Mouse (Mus musculus): ENCODE measurements around the gene Zfp597. TPM values are rescaled to one million over a fixed set of nuclear protein-coding genes. Genes with fewer than 3 reads are reported as not detected.
A peak's percentile ranks its signal among the peaks of the same experiment; 100 is the strongest.

Gene Zfp597
- 2.5 and 3.0 TPM in 2 replicates for polyA plus RNA-seq (2012; rRNA removed)

DNA sequence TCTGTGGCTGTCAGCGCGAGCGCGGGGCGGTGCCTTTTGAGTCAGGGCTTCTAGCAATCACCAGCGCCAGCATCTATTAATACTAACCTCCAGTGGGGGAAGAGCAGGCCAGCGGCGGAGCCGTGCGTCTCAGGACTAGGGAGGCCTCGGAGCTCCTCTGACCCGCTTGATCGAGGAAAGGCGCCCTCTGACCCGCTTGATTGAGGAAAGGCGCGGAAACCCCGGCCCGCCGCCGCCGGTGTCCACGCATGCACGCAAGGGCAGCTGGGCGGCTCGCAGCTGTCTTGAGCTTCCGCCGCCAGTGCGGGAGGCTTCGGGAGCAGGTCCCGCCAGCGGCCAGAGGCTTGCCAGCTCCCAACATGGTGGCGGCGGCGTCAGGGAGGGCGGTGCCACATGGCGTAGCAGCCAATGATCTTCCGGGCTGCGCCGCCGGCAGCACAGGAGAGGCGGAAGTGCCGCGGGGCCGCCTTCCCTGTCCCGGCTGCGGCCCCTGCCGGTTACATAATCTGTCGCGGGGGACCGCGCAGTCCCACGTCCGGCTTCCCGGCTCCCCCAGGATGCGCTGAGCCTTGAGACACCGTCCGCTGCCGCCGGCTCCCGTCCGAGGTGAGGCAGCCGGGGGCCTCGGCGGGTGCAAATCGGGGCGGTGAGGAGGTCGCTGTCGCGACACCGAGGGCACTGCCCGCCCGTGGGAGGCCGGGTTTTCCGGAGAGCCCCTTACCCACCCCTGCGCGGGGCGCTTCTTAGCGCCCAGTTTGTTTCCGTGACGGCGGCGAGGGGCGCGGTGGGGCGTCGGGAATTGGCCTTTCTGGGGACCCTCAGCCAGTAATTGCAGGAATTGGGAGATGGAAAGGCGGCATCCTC, at the start of gene Zfp597, which contains the start of gene Gm20695:
Gene Zfp597 (minus strand): TSS at position 361 of the 864 bp plus-strand sequence.
Gene Gm20695 (plus strand): TSS at position 448 of the 864 bp plus-strand sequence.
- no peak for DNase-seq (ENCODE audit: low read depth)

DNA sequence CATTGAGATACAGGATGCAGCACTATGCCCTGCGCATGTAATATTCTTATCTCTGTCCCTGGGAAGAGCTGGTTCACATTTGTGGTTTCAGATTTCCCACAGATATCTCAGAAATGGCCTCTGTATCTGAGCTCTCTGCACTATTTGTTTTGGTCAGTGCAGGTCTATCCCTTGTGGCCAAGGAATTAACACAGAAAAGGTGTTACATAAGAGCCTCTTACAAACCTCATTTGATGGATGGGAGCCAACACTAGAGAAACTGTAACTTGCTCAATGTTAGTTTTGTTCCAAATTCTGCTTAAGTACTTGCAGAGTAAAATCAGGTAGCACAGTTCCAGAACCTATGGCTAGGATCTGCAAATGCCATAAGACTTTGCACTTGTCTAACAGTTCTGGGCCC, 49.7 kb upstream of the Zfp597 start:
- DNase-seq (ENCODE audit: low read depth): peak; percentile 62

DNA sequence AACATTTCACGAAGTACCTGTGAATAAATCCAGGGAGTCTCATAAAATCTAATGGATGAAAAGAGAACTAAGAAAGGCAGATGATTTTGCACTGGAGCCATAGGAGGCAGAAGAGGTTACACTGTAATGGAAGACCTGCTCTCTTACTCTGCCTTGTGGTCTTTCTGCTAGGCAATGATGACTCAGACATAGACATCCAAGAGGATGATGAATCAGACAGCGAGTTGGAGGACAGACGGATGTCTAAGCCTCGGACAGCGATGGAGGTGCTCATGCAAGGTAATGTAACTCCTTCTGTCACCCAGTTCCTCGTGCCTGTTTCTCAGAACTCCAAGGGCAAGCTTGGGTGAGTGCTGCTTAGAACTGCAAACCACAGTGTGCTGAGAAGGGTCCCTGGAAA, 49.2 kb upstream of the Zfp597 start:
- DNase-seq (ENCODE audit: low read depth): no peak

DNA sequence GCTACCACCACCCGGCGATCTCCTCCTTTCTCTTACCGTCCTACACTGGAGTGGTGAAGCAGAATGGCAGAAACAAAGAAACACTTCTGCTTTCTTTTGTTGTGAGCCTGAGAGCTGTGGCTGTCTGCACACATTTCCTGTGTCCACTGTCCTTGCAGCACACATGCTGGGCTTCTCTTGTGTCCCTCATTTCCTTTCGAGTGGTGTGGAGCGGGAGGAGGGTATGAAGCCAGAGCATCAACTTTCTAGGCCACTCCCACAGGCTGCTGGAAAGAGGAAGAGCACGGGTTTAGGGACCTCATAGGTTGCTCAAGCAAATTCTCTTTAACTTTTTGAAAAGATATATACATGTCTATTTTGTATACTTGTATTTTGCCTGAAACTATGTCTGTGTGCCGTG, 44.8 kb upstream of the Zfp597 start:
- DNase-seq (ENCODE audit: low read depth): no peak

DNA sequence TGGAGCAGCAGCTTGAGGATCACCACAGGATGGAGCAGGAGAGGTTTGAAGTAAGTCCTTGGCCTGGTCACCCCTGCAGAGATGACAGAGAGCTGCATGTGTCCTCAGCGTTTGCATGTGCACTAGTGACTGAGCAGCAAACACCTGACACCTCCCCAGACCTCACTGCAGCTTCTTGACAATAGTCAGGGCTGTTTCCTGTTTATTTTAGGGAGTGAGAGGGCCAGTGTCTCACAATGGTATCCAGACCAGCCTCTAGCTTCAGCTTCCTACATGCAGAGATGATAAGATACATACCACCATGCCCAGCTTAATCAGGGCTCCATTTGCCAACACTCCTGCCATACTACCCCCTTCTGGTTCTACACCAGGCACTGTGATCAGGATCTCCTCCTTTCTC, 44.2 kb upstream of the Zfp597 start:
- no peak for DNase-seq (ENCODE audit: low read depth)

DNA sequence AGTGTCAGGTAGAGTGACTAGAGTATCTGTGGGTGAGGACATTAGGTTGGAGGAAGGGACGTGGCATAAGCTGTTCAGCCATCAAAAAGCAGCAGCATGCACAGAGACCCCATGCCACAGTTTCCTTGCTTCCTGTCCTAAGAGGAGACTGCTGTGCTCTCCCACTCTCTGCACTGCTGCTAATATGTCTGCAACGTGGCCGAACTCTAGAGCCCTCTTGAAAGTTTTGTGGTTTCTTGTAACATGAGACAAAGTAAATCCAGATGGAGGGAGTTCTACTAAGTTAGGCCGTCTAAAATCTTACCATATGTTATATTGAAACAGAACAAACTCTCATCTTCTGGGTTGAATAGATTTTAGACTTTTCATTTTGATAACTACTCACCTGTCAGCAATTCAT, 39.6 kb upstream of the Zfp597 start:
- no peak for DNase-seq (ENCODE audit: low read depth)

DNA sequence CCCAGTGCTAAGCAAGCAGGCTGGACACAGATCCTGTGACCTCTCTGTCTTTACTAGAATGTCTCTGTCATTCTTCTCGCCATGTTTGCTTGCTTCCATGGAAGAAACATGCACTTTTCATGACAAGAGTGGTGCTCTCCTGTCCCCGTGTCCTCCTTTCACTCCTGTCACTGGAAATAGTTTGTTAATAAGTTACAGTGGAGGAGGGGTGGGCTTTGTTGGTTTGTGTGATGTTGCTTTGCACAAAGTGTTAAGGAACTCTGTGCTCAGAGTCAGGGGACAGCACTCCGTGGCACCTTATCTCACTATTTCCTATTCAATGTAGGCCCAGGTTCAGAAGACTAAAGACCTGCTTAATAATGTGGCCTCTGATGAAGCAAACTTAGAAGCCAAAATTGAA, 39.2 kb upstream of the Zfp597 start:
- DNase-seq (ENCODE audit: low read depth): no peak

DNA sequence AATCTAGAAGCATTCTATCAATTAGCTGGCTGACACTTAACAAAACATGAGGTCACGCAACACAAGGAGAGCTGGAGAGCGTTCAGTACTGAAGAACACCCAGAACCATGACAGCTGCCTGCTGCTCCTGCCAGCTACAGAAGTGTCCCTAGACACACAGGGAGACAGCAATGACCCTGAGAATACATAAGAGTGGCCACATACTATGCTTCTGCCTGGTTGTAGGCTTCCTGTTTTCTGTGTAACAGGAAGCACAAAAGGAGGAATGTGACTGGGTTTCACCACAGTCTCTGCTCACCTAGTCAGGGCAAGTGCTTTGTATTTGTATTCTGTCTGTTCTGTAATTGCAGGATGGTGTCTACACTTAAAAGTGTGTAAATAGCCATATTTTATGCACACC, 36.4 kb upstream of the Zfp597 start:
- DNase-seq (ENCODE audit: low read depth): no peak

DNA sequence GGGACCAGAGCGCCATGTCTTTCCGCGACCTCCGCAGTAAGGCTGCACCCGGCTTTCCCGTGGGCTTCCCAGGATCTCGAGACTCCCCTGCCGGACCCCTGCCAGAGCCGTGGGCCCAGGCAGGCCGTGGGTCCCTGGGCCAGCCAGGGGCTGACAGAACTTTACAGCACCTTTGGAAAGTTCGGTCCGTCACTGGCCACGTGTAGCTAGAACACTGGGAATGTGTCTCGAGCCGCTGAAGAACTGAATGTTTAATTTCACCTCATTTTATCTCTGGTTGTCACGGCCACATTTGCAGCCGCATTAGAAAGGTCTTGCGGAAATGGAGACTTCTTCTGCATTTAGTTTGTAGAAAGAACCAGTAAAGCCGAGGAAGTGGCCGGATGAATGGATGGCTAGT, 24.8 kb upstream of the Zfp597 start:
- DNase-seq (ENCODE audit: low read depth): no peak

DNA sequence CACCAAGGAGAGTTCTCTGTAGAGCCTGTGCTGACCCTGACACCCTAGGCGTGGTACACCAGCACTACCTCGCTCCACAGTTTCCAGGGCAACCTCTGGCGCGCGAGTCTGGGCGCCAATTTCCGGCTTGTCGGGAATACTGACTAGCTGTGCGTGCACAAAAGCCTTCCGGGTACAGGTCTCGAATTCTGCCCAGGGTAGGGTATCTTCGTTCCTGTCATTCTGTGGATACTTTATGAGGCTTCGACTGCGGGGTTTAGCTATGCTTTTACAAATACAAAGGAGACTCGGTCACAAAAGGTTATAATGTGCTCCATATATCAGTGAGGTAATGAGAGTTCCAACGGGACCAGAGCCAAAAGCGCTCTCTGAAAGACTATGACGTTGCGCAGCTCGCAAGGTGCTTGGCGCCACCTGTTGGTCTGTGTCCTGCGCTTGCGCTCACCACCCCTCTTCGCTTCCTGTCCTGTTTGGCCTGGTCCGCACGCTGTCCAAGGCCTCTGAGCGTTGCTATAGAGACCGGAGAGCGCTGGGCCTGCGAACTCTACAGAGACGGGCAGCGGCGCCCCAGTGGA, 24.3 kb upstream of the Zfp597 start, which contains the start of the genes 1700037C18Rik and Cluap1:
Gene 1700037C18Rik (minus strand): TSS at position 153 of the 575 bp plus-strand sequence.
Gene Cluap1 (plus strand): TSS at position 265 of the 575 bp plus-strand sequence.
- DNase-seq (ENCODE audit: low read depth): no peak

DNA sequence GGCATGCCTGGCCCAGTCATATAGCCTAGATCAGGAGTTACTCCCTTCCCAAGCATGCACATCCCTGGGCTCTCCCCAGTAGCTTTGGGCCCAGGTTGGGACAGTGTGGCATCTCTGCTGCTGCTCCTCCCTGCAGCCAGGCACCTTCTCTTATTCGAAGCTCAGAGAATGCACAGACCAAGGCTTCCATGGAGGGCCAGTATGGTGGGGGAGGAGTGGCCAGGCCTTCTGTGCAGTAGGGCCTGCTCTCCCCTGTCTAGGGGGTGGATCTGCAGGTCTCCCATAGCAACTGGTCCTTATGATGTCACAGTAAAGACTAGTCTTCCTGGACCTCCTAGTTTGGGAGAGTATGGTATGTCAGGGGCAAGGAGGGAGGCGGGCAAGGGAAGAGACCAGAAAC, 23.1 kb upstream of the Zfp597 start:
- no peak for DNase-seq (ENCODE audit: low read depth)

DNA sequence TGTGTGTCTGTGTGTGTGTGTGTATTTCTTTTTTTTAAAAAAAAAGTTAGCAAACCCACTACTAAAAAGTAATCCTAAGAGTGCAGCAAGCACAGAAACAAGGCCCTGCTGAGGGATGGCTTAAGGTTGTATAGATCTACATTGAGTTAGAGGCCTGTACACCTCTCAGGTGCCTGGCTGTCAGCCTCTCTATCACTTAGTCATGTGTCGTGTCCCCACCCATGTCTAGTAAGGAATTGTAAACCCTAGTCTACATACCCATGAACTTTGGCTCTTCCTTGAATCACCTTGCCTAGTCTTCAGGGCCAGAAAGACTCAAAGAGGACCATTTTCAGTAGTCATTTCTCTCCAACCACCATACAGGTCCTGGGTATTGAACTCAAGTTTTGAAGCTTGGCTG, 12.2 kb upstream of the Zfp597 start:
- no peak for DNase-seq (ENCODE audit: low read depth)

DNA sequence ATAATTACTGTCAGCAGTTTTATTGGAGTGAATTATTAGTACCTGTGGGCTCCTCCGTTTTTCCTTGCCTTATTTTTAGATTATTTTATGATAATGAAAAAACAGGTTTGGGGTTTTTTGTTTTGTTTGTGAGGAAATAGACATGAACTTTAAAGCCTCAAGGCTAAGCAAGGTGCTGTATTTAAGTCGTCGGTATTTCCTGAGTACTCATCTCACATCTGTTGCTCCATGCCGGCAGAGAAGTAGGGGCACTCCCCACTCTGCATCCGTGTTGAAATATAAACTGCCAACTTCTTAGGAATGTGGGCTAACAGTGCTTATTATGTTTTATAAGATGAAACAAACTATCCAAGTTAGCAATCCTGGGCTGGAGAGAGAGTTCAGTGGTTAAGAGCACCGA, 11.7 kb upstream of the Zfp597 start:
- DNase-seq (ENCODE audit: low read depth): no peak

DNA sequence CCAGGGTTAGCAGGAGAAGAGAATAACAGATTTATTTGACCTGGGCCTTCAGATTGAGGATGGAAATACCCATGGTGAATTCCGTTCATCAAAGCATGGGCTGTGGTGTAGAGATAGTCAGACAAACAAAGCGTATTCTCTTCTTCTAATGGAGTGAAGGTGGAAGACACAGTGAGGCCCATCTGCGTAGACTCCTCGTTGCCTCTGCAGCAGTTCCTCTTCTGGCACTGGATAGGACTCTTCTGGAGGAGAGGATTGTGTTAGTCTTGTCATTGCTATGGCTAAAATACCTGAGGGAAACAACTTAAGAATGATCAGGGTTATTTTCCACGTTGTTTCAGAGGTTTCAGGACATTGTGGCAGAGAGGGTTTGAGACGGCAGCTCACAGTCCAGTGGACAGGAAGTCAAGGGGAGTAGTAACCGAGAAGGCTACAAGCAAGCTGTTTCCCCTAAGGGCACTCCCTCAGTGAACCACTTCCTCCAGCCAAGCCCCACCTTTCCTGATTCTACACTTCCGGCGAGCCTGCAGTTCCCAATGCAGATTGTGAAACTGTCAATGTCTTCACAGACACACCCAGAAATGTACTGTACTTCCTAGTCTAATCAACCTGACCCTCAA, 10.9 kb upstream of the Zfp597 start:
- no peak for DNase-seq (ENCODE audit: low read depth)

DNA sequence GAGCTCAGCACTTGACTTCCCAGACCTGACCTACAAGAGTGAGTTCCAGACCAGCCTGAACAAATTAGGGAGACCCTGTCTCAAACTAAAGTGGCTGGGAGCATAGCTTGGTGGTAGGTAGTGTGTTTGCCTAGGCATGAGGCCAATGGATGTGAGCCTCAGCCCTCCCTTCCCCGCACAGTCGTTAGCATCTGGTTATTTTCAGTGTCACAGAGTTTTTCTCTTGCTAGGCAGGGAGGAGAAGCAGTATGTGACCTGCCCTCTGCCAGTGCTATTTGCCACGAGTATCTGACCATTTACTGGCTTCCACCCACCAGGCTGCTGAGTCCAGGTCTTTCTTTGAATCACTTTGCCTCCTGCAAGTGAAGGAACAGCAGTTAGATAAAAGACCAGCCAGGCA, 9.4 kb upstream of the Zfp597 start:
- no peak for DNase-seq (ENCODE audit: low read depth)

DNA sequence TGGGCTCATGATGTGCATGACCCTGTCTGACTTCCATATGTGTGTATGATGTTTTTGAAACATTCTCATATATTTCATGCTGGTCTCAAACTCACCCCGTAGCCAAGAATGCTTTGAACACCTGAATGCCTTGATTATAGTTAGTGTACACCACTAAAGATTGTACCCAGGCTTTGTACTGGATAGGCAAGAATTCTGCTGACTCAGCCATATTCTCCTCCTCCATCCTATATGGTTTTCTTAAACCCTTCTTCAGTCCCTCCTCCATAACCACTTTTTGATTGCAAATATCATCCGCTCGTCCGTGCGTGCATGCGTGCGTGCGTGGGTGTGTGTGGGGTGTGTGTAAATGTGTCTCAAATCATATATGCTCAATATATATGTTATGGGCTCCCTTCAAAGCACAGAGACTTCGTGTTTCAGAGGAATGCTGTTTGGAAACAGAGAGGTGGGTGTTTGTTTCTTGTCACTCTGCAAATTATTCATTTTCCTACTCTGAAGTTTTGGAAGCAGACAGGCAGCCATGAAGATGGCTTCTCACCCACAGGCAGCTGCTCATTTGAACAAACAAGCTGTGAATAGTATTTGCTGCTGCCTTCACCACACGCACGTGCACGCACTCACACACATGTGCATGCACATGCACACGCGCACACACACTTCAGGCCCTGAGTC, 7.4 kb upstream of the Zfp597 start:
- no peak for DNase-seq (ENCODE audit: low read depth)

DNA sequence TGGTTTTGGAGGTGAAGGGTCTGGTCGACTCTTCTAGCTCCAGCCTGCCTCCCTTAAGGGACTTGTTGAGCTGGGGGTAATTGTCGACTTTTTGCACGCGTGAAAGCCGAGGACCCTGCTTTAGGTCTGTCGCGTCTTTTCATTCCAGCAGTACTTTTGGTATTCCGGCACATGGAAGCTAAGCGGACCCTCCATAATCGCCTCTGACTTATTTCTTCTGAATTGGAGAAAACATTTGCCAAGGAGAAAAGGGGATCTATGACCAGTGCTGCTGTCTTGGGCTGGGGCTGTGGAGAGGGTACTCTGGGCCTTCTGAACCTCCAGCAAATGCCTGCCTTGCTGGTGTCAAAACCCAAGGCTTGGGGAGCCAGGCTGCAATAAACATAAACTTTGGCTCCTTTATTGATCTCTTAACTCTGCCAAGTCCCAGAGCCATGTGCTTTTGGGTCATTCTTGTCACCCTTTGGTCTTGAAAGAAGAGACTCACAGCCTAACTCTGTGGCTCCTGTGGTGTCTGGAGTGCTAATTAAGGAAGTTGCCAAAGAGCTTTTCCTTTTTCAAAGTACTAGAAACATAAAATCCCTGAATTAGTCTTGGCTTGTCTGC, 807 bp upstream of the Zfp597 start:
- no peak for DNase-seq (ENCODE audit: low read depth)

DNA sequence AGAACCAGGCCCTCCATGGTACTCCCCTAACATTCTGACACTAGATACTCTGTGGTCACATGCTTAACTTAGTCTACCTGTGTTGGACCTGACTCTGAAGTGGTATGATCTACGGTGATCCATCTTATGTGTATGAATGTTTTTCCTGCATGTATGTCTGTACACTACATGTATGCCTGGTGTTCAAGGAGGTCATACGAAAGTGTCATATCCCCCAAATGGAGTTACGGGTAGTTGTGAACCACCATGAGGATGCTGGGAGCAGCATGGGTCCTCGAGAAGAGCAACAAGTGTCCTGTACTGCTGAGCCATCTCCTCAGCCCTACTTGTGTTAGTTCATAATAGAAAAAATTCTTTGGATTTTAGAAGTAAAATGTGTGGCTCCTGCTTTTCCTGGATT, 8.0 kb downstream of the Zfp597 start:
- DNase-seq (ENCODE audit: low read depth): no peak

DNA sequence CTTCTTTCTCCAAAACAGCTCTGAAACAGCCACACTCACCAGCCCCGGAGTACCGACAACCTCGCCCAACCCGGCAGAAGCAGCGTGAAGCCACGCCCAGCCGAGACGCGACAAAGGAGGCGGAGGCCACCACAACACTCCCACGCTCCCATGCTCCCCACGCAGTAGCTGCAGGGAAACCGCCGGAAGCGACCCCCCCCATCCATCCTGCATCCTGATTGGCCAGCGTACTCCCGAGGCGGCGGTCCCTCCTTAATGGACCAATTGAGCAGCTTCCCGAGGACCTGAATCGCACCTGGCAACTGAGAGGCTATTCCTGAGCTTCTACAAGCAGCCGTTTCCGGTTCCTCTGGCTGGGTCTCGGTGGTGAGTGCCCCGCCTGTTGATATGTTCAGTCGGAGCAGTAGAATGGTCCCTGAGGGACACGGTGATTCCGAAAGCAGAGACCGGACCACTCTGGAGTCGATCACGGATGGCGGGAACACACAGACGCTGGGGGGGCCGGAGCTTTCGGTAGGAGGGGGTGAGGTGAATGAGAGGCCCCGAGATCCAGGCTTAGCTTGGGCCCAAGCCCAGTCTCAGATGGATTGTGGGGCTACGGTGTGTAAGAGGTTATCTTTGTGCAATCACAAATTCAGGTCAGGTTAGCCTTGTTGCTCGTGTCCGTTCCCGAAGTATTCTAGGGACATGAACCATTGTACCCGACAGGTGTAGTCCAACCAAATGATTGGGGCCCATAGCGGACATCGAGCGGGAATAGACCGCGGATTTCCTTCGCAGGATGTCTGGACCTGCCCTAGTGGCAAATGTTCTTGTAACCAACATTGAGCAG, 11.9 kb downstream of the Zfp597 start, which contains the start of gene Naa60:
Gene Naa60 (plus strand): TSS at position 160 of the 832 bp plus-strand sequence.
- no peak for DNase-seq (ENCODE audit: low read depth)

DNA sequence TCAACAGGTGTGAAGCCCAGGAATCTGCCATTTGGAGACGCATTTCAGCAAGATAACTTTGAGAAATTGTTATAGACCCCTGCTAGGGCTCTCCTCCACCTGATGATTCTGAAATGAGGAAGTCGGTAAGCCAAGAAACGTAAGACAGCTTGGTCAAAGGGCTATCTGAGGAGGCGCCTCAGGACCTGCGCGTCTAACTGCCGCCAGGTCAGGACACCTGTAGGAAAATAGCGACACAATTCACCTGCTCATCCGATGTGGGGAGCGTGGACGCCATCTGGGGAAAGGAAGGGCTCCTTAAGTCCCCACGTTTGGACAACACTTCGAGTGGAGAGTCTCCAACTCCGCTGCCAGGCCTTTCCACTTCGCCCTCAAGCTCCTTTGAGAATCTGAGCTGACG, 12.5 kb downstream of the Zfp597 start:
- DNase-seq (ENCODE audit: low read depth): no peak

DNA sequence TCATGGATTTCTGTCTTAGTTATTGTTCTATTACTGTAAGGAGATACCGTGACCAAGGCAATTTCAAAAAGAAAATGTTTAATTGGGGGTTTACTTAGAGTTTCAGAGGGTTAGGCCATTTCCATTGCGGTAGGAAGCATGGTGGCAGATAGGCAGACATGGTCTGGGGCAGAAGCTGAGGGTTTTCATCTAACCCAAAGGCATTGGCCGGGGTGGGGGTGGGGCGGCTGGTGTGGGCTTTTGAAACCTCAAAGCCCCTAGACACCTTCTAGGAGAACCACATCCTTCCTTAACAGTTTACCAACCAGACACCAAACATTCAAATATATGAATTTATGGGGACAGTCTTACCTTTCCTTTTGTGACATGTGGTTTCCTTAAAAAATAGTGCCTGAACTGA, 25.1 kb downstream of the Zfp597 start:
- no peak for DNase-seq (ENCODE audit: low read depth)

Data from gonadal fat pad, adult 2 months (tissue).